Mouse (Mus musculus) CH12.LX (cell line): ENCODE measurements around the gene Daxx.

Source experiments
- CHD2 ChIP-seq: IDR thresholded peaks from 2 replicates; pipeline ENCODE4 v1.6.1; 2011; ENCODE audit warnings: low read length, improper control_type of control experiment
- CTCF ChIP-seq, 2 experiments: IDR thresholded peaks in 1 of 2; conservative IDR thresholded peaks in 1 of 2; 2 replicates each; pipeline ENCODE4 v1.5.1; 2011 to 2012; ENCODE audit warnings: low read depth in 2 of 2, low read length in 2 of 2, improper control_type of control experiment in 1 of 2, inconsistent platforms in 1 of 2, mild to moderate bottlenecking in 1 of 2, moderate library complexity in 1 of 2
- ELF1 ChIP-seq: IDR thresholded peaks from 2 replicates; pipeline ENCODE4 v1.6.1; 2014; ENCODE audit warnings: low read depth, mild to moderate bottlenecking, inconsistent platforms, low read length, improper control_type of control experiment
- HCFC1 ChIP-seq: IDR thresholded peaks from 2 replicates; pipeline ENCODE4 v1.6.1; 2012; ENCODE audit warnings: low read depth, mild to moderate bottlenecking, inconsistent platforms, low read length, improper control_type of control experiment
- JUND ChIP-seq: conservative IDR thresholded peaks from 2 replicates; pipeline ENCODE4 v1.6.1; 2011; ENCODE audit warnings: low read depth, low read length, improper control_type of control experiment
- MAX ChIP-seq: IDR thresholded peaks from 2 replicates; pipeline ENCODE4 v1.6.1; 2011; ENCODE audit warnings: low read length, improper control_type of control experiment
- MAZ ChIP-seq: IDR thresholded peaks from 2 replicates; pipeline ENCODE4 v1.6.1; 2012; ENCODE audit warnings: low read depth, mild to moderate bottlenecking, inconsistent platforms, low read length, improper control_type of control experiment, moderate library complexity
- POLR2A ChIP-seq: IDR thresholded peaks from 2 replicates; pipeline ENCODE4 v1.6.1; 2011; ENCODE audit warnings: low read depth, mild to moderate bottlenecking, improper control_type of control experiment, low read length
- POLR2AphosphoS2 ChIP-seq: IDR thresholded peaks from 2 replicates; pipeline ENCODE4 v1.6.1; 2011; ENCODE audit warnings: low read depth, low read length, improper control_type of control experiment
- RCOR1 ChIP-seq: conservative IDR thresholded peaks from 2 replicates; pipeline ENCODE4 v1.6.1; 2012; ENCODE audit warnings: low read depth, mild to moderate bottlenecking, inconsistent platforms, low read length, improper control_type of control experiment
- SIN3A ChIP-seq: IDR thresholded peaks from 2 replicates; pipeline ENCODE4 v1.6.1; 2012; ENCODE audit warnings: low read length, improper control_type of control experiment, inconsistent platforms
- ZC3H11A ChIP-seq: IDR thresholded peaks from 2 replicates; pipeline ENCODE4 v1.6.1; 2012; ENCODE audit warnings: low read depth, mild to moderate bottlenecking, inconsistent platforms, low read length, improper control_type of control experiment
- ZMIZ1 ChIP-seq: IDR thresholded peaks from 2 replicates; pipeline ENCODE4 v1.6.1; 2012; ENCODE audit warnings: low read depth, mild to moderate bottlenecking, inconsistent platforms, low read length, improper control_type of control experiment

- no peak for TF ChIP-seq CTCF (conservative IDR thresholded peaks at IDR 0.05 in 1 of 2, IDR thresholded peaks at IDR 0.05 in 1 of 2; ENCODE audit: low read depth in 2 of 2, low read length in 2 of 2)
- TF ChIP-seq POLR2A = no peak
- TF ChIP-seq SIN3A = no peak
- TF ChIP-seq POLR2AphosphoS2 = no peak
- no peak for TF ChIP-seq RCOR1
- TF ChIP-seq HCFC1 = no peak
- TF ChIP-seq MAX = no peak
- TF ChIP-seq ZC3H11A = no peak
- no peak for TF ChIP-seq JUND
- no peak for TF ChIP-seq CHD2
- TF ChIP-seq MAZ = no peak
- TF ChIP-seq ELF1 = no peak
- no peak for TF ChIP-seq ZMIZ1
These were observed 39.1 kb downstream of the Daxx start for GRCm38 (mm10) chr17:33948090-33948904.
